Mouse (Mus musculus): Measurements from ENCODE around the gene Psmd12.

The Psmd12 gene

DNA sequence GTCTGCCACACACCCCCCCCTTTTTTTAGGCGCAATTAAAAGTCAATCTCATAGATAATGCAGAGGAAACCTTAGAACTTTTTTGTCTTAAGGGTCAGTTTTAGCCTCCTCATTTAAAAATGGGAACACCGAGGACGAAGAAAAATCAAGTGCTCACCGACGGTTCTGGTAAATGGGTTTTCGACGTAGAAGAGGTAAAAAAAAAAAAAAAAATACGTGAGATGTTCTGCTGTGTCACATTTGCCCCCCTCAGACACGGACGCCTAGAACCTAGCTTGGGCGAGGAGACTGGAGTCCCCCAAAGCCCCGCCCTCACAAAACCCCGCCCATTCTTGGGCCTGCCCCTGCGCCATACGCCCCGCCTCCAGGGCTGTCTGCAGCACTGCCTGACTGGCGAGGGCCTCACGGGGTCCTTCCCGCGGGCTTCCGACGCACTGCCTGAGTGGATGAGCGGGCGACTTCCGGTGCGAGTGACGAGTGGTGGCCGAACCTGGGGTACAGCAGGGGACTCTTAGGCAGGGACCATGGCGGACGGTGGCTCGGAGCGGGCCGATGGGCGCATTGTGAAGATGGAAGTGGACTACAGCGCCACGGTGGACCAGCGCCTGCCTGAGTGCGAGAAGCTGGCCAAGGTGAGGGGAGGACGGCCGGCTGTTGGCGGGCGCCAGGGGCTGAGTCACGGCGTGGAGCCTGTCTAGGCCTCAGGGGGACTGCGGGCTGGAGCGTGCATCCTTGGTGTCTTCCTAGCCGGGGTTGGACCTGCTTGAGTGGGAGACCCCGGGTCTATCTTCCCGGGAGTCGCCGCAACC, at the start of gene Psmd12:
TSS of gene Psmd12 (plus strand) at position 432 of the 809 bp plus-strand sequence.
- DNase-seq, result peak; percentile 94 to 98

DNA sequence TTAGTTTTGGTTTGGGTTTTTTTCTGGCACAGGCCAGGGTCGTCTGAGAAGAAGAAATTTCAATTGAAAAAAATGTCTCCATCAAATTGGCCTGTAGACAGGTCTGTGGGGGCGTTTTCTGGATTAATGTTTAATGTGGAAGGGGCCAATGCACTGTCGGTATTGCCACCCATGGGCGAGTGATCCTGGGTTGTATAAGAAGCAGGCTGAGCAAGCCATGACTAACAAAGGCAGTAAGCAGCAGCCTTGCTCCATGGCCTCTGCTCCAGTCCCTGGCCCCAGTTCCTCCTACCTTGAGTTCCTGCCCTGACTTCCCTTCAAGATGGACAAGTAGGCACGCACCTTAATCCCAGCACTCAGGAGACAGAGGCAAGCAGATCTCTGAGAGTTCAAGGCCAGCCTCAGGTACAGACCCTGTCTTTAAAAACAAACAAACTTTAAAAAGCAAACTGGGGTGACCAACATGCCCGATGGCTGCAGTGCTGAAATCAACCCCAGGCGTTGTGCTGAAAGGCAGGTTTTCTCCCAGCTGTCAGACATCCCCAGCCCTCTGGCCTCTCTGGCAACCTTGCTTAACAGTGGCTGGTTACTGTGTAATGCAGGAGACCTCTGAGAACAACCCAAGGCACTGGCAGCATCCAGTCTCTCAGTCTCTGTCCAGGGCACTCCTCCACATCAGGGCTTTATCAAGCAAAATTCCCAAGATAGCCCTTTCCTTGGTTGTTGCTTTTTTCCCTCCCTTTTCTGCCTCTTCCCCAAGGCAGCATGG, 47.9 kb upstream of the Psmd12 start:
- peak; percentile 63 to 73 for DNase-seq

DNA sequence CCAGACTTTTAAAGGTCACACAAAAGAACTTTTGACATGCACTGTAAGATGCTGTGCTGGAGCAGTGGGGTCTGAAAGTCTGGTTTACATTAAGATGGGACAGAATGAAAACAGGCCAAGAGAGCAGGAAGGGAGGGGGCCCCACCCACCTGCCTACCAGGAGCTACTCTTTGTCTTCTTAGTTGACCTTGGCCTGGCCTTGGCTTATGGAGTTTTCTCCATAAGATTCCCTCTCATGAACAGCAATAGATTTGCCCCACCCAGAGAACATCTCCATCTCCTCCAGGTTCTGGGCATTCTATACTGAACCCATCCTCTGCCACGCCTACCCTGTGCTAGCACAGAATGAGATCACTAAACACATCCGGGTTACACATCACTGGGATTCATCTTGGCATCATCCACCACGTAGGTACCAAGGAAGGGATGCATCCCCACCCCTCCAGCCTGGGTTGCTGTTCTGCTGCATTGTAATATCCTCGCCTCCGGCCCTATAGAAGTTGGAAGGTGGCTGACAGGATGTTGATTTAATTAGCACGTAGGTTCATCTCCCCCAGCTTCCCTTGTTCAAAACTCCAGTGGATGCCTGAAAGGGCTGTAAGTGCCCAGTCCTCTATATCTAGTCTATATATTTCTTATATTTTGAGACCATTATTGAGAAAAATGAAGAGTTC, 43.4 kb upstream of the Psmd12 start:
- no peak for DNase-seq

DNA sequence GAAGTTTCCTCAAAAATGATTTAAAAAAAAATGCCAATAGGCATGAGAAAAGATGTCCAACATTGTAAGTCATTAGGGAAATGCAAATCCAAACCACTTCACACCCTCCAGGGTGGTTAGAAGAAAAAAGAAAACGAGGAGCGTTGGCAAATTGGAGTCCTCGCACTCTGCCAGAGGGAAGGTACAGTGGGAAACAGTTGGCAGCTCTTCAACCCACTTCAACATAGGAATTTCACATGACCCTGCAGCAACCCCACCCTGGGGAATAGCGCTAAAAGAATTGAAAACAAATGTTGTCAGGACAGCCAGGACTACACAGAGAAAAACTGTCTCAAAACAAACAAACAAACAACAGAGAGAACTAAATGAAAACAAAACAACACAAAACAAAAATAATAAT, 41.6 kb upstream of the Psmd12 start:
- DNase-seq, result peak; percentile 44 to 46

DNA sequence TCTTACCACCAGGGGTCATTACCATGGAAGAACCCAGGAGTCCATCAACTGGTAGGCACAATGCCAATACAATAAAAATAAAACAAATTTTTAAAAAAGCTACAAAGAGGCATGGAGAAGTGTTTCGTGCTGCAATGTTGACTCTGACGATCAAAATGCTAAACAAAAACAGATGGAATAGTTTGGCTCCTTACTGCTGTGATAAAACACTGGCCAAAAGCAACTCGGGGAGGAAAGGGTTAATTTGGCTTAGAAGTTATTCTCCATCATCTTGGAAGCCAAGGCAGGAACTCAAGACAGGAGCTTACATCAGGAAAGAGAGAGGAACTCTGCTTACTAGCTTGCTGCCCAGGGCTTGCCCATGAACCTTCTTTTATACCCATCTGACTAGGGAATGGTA, 41.1 kb upstream of the Psmd12 start:
- no peak for DNase-seq

DNA sequence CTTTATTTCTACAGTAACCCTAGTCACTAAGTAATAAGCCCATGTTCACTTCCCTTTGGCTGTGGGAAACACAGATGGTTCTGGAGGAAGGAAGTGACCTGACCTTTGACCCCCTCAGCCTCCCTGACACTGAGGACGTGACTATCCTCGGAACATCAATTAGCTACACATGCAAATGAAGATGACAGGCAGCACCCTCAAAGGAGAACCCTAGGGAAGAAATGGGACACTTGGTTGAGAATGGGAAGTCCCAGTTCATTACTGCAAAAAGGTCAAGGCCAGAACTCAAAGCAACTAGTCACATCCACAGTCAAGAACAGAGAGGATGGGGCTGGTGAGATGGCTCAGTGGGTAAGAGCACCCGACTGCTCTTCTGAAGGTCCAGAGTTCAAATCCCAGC, 38.2 kb upstream of the Psmd12 start:
- DNase-seq, result peak in 1 of 2 experiments; percentile 32

DNA sequence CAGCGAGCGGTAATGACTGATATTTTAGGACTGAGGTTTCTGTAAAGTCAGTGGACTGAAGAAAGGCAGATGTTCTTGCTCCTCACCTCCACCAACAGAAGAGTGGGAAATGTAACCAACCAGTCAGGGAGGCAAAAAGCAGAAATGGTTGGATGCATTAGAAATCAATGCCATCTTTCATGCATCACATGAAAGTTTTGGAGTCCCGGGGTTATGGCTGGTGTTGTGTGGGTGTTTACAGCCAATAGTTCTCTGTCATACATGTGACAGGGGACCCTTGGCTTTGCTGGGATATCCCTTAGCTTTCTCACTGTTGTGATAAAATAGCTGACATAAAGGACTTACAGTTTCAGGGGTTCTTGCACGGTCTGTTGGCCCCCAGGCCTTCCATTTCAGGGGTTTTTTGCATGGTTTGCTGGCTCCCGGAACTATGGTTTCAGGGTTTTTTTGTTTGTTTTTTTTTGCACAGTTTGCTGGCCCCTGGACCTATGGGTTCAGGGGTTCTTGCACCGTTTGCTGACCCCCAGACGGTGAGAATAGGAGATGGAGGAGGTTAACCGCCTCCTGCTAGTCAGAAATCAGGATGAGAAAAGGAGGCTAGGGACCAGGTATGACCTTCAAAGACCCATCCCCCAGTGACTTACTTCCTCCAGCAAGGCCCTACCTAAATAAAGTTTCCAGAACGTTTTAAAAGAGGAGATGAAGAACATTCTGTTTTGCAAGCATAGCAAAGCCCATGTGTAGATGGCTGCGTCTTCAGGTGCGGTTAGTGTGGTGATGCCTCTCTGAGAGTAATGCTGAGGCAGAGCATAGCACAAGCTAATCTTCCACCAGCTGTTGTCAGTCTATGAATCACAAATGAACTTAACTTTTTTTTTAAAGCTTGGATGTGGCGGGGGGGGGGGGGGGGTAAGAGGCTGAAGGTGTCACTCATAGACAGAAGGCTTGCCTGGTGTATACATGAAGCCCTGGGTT, 35.9 kb upstream of the Psmd12 start:
- DNase-seq, result no peak

DNA sequence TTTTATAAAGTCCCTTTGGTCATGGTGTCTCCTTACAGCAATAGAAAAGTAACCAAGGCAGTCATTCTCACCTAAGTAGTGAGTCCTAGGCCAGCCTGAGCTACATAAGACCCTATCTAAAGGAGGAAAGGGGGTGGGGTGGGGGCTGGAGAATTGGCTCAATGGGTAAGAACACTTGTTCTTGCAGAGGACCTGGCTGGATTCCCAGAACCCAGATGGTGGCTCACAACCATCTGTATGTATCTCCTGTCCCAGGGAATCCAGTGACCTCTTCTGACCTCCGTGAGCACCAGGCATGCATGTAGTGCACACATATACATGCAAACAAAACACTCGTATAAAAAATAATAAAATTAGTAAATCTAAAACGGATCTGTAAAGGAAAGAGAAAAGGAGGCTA, 33.6 kb upstream of the Psmd12 start:
- no peak for DNase-seq

DNA sequence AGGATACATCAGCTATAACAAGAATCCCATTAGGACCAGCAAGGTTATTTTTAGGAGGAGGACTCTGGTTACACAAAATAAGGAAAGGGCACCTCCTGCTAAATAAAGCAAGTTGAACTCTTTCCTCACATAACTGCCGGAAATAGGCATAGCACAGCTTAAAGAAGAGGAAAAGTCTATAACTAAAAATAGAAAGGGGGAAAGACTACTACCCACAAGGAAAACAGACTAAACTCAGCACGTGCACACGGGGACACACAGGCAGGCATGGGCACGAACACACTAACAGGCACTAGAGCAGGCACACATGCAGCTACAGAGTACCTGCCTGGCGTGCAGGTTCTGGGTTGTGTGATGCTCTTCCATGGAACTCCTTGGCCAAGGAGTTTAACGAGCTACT, 32.6 kb upstream of the Psmd12 start:
- no peak for DNase-seq

DNA sequence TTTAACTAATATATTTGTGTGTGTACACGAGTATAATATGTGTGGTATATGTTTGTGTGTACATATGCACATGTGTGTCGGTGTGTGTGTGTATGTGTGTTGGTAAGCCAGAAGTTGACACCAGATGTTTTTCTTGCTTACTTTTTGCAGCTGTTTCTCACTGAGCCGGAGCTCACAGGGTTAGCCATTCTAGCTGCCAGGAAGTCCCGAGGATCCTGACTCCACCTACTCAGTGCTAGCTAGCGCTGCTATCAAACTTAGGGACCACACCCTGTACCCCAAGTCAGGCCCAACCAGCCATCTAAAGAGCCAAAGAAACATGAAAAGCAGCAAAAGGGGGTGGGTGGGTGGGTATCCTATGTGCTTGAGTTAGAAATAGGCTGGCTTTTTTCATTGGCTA, 31.9 kb upstream of the Psmd12 start:
- no peak for DNase-seq

DNA sequence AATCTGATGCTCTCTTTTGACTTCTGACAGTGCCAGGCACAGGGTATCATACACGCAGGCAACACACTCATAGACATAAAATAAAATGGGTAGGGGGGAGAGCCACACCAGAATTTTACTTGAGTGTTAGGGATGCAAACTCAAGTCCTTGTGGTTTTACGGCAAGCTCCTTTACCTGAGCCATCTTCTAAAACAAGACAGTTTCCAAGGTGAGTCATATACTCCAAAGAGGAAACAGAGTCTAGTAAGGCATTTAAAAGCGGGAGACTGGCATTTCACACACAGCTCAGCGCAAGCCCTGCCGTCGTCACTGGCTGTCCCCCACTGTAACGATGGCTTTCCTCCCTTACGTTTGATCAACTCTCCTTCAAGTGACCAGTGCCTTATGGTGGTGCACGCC, 31.4 kb upstream of the Psmd12 start:
- DNase-seq, result no peak

DNA sequence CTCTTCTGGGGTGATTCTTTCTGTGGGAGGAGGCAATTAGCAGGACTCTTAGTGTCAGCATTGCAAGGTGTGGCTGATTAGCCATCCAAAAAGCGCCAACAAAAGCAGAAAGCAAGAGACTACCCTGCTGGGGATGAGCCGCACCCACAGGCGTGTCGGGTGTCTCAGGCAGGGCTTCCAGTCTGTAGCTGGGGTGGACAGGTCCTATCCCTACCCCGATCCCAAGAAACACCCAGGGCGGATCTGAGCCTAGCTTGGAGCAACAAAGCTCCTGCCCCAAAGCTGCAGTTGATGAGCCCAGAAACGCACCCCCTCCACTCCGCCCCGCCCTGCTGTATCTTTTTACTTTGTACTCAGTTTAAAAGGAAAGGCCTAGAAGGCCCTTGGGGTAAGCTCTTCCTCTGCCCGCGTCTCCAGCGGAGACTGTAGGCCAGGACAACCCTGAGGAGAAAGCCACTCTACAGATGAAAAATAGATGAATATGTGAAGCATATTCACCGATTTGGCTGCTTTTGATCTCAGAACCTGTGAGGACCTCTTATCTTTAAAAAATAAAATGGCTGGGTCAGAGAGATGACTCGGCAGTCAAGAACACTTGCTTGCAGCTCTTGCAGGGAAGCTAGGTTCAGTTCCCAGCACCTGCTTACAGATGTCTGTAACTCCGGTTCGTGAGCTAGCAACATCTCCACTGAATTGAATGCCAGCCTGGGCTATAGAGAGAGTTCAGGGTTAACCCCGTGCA, 29.9 kb upstream of the Psmd12 start:
- no peak for DNase-seq

DNA sequence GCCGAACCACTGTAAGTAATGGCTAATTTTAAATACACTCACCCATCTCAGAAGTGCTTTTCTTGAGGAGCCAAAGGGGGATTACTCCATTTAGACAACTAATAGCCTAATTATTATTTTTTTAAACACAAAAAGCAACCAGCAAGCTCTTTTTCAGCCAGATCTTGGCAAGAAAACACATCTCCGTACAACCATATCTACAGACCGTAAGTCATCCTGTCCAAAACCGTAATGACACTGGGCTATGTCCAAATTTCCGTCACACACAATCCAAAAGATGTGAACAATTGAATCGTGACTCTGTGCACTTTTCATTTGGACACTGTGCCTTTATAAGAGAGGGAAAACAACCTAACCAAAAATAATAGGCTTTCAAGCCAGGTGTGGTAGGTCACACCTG, 29.2 kb upstream of the Psmd12 start:
- peak in 1 of 2 experiments; percentile 42 for DNase-seq

DNA sequence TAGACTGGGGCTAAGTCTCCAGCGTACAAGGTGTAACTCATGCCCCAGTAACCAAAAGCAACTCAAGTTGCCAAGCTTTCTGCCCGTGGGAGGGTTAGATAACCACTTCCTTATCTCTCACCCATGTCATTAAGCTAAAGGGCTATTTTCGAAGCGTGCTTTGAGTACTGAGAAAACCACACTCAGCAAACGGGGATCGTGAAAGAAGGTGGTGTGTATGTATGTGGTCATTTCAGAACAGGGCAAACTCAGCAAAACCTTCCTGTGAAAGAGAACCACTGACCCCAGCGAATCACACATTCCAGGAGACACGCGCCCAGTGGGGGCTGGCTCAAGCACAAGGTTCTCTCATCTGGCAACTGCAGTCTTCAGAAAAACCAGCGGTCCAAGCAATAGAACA, 28.2 kb upstream of the Psmd12 start:
- DNase-seq, result peak; percentile 80 to 85

DNA sequence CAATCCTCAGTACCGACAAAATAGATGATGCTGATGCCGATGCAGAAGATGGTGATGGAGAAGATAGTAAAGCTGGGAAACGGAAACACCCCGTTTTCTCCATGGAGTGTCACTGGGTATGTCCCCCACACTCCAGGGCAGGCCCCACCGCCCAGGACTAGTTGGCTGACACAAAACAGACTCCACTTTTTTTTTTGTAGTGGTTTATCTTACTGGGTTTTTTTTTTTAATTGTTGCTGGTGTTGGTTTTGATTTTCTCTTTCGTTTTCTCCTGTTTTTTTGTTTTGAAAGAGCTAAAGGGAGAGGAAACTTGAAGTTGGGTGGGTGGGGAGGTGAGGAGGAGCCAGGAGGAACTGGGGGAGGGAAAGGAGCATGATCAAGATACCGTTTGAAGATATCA, 27.2 kb upstream of the Psmd12 start:
- DNase-seq, result no peak

DNA sequence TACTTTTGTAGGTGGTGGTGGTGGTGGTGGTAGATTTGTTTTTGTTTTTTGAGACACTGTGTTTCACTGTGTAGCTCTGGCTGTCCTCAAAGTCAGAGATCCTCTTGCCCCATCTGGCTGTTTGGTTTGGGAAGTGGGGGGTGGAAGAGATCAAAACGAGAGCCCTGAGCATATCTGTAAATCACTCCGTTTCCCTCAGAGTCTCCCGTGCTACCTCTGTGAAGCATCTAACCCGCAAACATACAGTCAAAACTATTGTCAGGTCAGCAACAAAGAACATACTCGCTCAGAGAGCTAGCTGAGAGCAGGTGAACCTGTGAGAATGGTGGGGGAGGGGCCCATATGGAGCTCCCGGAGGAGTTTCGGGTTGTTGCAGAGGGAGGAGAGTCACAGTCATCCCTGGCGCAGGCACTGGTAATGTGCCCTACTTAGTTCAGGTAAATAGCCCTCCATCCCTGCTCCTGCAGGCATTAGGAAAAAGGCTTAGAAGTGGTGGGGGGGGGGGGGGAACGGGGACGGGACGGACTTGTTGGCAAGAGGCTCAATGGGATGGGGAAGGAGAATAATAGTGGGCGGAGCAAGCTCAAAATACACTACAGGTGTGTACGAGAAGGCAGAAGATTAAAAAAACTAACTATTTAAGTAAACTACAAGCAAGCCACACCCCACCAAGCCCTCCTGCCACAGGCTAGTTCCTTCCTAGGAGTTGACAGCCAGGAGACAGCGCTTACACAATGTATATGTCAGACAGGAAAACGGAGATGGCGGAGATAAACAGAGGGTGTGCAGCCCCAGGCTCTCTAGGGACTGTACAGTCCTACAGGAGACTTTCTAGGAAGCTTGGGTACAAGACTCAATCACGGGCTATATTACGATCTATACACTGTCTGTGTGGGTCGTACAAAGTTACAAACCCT, 24.5 kb upstream of the Psmd12 start:
- DNase-seq, result peak in 1 of 2 experiments; percentile 53

DNA sequence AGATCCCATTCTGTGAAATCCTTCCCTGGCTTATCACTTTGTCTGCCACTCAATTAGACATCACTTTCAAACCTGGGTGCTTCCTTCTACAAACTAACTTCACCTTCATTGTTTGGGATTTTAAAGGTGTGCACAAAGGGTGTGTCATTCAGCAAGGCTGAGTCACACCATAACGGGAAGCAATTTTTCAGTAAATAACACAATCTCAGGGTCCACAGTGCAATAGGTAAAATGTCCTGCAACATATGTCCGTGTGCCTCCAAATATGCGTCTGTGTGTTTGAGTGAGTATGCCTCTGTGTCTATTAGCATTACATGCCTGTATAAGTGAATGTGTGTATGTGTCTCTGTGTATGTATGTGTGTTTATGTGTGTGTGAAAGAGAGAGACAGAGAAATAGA, 22.0 kb upstream of the Psmd12 start:
- DNase-seq, result no peak

DNA sequence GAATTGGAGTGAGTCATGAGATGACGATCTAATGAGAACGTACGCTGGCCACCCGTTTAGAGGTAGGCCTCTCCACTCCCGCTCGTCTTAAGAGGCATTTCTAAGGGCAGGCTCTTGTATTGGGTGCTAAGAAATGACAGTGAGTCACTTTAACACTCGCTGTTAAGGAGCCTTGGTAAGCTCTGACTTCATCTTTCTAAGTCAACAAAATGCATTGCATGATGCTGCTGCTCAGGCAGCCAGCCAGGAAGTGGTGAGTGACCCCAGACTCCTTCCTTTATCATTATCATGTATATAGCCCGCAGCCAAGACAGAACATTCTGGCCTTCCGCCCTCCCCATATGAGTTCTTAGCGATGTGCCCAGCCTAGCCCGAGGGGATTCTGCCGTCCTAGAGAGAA, 21.0 kb upstream of the Psmd12 start:
- no peak for DNase-seq

DNA sequence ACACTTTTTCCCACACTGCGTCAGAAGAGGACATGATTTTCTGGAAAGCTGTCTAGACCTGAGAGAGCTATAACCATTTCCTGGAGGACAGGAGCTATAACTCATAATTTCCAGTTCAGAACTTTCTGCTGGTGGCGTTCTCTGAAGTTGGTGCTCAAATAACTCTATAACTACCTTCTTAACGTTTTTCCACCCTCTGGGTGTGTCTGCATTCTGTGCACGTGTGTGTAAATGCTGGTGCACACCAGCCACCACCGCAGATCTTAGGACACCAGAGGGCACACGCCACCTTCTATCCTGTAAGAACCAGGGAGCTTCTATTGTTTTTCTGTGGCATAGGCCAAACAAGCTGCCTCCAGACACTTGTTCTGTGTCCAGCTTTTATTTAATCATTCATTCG, 20.3 kb upstream of the Psmd12 start:
- DNase-seq, result no peak

DNA sequence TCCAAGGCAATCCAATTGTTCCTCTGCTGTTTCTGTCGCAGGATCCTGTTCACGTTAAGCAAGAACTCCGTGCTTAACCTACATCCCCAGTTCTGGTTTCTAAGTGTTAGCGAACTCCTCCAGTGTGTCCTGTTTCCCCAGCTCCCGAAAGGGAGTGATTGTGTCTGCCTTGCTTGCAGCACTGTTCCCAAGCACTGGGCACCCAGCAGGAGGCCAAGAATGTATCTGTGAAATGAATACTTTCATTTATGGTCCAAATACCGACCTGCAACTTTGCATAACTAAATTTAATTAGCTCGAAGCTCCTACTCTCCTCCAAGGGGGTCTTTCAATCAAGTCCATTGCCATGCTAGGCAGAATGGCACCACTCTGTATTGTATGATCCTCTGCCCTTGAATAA, 19.5 kb upstream of the Psmd12 start:
- DNase-seq, result no peak

DNA sequence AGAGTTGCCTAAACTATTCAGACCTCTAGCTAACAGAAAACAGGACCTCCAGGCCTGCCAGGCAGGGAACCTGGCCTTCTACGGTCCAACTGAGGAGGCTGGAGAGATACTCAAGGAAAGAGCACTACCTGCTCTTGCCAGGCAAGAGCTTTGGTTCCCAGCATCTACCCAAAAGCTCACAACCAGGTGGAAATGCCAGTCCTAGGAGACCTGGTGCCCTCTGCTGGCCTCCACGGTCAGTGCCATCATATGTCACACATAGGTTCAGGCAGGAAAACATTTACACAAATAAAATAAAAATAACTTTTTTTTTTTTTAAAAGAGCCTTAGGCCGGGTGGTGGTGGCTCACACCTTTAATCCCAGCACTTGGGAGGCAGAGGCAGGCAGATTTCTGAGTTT, 16.8 kb upstream of the Psmd12 start:
- peak in 1 of 2 experiments; percentile 51 for DNase-seq

Data from kidney, postnatal 36 days (tissue).